Mouse (Mus musculus) embryonic fibroblast, embryonic 13.5 days (primary cell): ENCODE measurements around the gene Tmem235. TPM values are rescaled to one million over a fixed set of nuclear protein-coding genes. Genes with fewer than 3 reads are reported as not detected.
"Not testable (repeated sequence)": the region's sequence is repeated elsewhere in the genome, so short reads cannot be mapped to it uniquely, and the experiment has no call there.

ENCODE experiments used
- H3K27ac ChIP-seq: 2 replicates; pipeline ENCODE4 v1.5.1; 2012; ENCODE audit warnings: low read length, control low read depth, inconsistent platforms; ENCODE audit not compliant: insufficient read depth
- H3K4me1 ChIP-seq: 2 replicates; pipeline ENCODE4 v1.6.1; 2011; ENCODE audit warnings: low read length; ENCODE audit not compliant: control insufficient read depth, insufficient read depth
- H3K4me3 ChIP-seq: 2 replicates; pipeline ENCODE4 v1.5.1; 2011; ENCODE audit warnings: mild to moderate bottlenecking, control low read depth, low read length; ENCODE audit not compliant: insufficient read depth
- CTCF ChIP-seq: IDR thresholded peaks from 2 replicates; pipeline ENCODE4 v1.5.1; 2011; ENCODE audit warnings: mild to moderate bottlenecking, control low read depth, low read length, moderate library complexity, borderline replicate concordance; ENCODE audit not compliant: insufficient read depth
- POLR2A ChIP-seq: IDR thresholded peaks from 2 replicates; pipeline ENCODE4 v1.6.1; 2011; ENCODE audit warnings: low read depth, mild to moderate bottlenecking, control low read depth, low read length, moderate library complexity
- polyA plus RNA-seq: library from polyadenylated mRNA; stranded (reverse); fragments of >200 nt; gene quantifications from 2 replicates; pipeline ENCODE4 v1.2.4, GENCODE M21; 2011; ENCODE audit warnings: low read depth; ENCODE audit not compliant: missing spikeins, insufficient read length

Gene Tmem235
- polyA plus RNA-seq, result not detected in 2 replicates

DNA sequence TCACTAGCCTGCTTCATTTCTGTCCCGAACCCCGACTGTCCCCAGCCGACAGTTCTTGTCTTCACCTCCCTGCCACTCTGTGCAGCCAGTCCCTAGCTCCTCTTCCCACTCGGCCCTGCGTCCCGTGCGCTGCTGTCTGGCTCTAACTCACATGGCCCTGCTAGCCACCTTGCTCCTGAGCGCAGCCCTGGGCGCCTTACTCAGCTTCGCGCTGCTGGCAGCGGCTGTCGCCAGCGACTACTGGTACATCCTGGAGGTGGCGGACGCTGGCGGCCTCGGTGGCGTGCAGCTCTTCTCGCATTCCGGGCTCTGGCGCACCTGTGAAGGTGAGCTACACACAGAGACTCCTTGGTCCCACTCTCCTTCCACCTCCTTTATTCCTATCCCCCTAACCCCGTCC lies at the start of gene Tmem235:
Tmem235 (plus strand) TSS at position 152 of the 400 bp plus-strand sequence.
- no peak within 1 kb of the TSS for H3K4me3 ChIP-seq
- no peak within 1 kb of the TSS for H3K27ac ChIP-seq
- TF ChIP-seq CTCF (no peak), POLR2A (no peak)

DNA sequence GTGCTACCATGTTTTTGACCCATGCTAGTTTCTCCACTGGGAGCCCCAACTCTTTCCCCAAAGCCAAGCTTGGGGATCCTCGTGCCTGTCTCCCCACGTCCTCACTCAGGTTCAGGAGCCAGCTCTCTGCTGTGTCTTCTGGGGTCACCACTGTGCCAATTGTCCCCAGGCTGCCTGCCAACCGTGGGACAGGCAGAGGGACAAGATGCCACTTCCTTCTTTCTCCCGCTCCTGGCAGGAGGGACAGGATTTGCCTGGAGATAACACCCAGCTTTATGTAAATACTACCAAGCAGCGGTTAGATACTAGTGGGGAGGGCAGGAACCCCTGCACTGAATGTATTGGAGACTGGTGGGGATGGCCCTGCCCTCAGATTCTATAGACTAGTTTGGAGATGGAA lies 46.7 kb upstream of the Tmem235 start:
- no peak overlapping the region for H3K27ac ChIP-seq
- 0 out of 2 replicates have a peak, but pooled peaks cover 2% of the 10 kb centered on the region for H3K4me1 ChIP-seq
- no peak overlapping the region for H3K4me3 ChIP-seq
- TF ChIP-seq CTCF (no peak), POLR2A (no peak)

More for the DNA sequence above, at the start of gene Tmem235:
- H3K4me1 ChIP-seq, result no peaks in the 10 kb centered on the region

DNA sequence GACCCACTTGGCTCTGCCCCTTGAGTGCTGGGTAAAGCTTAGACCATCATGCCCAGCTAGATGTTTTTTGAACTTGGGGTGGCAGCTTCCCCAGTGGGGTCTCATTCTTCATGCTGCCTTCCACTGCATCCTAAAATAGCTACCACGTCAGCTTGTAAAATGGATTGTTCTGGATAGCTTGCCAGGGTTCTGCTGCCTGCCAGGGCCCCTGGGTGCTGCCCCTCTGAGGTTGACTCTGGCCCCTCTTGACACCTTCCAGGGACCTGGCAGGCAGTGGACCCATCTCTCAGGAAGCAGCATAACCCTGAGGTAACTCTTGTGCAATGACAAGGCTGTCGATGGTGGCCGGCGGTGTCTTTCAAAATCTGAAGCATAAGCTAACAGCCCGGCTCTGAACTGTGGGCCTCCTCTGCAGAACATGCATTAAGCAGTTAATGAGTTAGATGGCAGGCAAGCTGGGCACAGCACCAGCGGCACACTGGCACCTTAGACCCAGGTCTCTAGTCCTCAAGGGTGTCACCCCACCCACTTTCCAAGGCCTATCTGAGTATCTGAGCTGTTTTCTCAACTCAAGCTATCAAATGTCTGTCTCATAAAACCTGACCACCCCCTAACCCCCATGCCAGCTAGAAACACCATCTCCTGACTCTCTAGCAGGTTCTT lies 45.7 kb upstream of the Tmem235 start:
- H3K4me3 ChIP-seq, result no peak overlapping the region
- no peak overlapping the region for H3K27ac ChIP-seq
- H3K4me1 ChIP-seq, result no peaks in the 10 kb centered on the region
- TF ChIP-seq POLR2A, result no peak

DNA sequence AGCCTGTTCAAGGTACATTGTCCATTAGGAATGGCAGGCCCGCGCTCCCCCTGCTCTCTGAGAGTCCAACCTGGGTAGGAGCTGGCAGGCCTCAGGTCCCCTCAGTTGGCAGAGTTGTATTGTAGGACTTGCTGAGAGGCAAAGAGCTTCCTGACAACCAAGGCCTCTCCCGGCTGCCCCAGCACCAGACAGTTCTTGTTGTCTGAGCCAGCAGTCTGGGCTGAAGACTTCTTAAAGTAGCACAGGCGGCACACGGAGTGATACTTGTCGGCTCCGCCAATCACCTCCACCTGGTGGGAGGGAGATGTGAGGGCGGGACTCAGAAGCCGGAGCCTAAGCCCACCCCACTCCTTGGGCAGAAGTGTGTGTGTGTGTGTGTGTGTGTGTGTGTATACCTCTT lies 44.7 kb upstream of the Tmem235 start:
- not testable (repeated sequence) for H3K4me3 ChIP-seq, H3K4me1 ChIP-seq

DNA sequence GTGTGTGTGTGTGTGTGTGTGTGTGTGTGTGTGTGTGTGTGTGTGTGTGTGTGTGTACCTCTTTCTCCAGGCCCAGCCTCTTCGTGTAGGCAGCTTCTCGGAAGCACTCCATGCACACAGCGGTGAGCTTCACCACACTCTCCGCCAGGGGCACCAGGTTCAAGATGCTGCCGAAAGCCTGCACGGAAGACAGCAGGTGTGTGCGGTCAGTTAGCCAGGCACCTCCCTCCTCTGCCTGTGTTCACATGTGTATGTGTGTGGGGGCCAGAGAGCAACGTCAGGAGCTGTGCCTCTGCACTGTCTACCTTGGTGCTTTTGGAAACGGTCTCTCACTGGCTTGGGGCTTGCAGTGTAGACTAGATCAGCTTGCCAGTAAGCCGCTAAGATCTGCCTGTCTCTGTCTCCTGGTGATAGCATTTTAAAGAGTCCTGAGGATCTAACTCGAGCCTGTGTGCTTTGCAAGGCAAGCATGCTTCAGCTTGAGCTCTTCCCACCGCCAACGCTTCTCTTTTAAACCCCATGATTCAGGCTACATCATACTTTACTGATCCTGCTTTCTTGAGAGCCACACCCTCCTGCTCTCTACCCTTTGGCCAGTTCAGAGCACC lies 44.1 kb upstream of the Tmem235 start:
- Histone ChIP-seq H3K4me1 (no peaks in the 10 kb centered on the region), H3K4me3 (no peak overlapping the region), H3K27ac (no peak overlapping the region)
- TF ChIP-seq POLR2A (no peak), CTCF (no peak)

More for the DNA sequence above, 44.7 kb upstream of the Tmem235 start:
- not testable (repeated sequence) for H3K27ac ChIP-seq

DNA sequence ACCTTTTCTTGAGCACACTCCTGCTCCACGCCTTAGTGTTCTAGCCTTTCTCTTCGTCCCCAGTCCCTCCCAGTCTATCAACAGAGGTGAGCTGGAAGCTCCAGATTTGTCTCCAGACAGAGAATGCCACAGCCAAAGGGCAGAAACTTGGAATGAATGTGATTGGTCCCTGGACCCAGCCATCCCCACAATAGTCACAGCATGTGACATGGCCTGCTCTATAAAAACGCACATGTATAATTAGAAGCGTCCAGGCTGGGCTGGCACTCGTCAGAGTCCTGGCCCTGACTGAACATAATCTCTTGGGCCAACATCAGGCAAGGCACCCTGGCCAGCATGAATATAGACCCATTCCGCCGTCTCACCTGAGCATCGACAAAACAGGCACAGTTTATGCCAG lies 41.5 kb upstream of the Tmem235 start:
- Histone ChIP-seq H3K4me1 (peaks cover 15% of the 10 kb centered on the region), H3K27ac (no peak overlapping the region), H3K4me3 (no peak overlapping the region)
- TF ChIP-seq CTCF (no peak), POLR2A (no peak)

DNA sequence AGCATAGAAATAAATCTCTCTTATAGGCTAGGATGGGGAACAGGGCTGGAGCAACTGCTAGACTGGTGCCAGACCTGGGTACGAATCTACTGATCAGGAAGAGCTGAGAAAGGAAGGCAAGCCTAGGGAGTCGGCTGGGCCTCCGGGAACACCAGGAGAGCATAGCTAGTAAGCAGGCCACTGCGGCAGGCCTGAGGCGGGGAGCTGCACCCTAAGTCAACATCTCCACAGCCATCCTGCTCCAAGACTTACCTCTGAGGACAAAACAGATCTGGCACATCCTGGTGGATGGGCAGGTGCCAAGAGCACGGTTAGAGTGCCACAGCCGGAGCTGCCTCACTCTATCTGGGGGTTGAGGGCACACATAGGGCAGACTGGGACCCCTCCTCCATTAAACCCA lies 40.4 kb upstream of the Tmem235 start:
- no peak overlapping the region for H3K27ac ChIP-seq

DNA sequence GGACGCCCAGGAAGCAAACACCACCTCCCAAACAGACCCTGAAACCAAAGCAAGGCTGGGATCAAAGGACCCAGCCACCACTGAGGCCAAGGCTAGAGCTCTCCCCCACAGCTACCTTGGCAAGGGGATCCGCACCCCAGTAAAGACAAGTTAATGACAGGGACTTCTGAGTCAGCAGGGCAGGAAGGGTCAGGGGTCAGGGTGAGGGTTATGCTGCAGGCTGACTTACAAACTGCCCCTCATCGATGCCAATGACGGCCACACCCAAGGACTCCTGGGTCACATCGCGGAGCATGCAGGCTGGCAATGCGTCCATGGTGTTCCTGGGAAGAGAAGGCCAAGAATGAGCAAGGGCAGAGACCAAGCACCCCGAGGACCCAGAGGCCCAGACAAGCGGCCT lies 38.7 kb upstream of the Tmem235 start:
- no peak for TF ChIP-seq POLR2A
- no peak for TF ChIP-seq CTCF
- Histone ChIP-seq H3K27ac (peak overlapping the region; percentile 95), H3K4me1 (peaks cover 18% of the 10 kb centered on the region), H3K4me3 (no peak overlapping the region)

More for the DNA sequence above, 40.4 kb upstream of the Tmem235 start:
- TF ChIP-seq CTCF (no peak), POLR2A (no peak)
- no peak overlapping the region for H3K4me3 ChIP-seq
- peaks cover 17% of the 10 kb centered on the region for H3K4me1 ChIP-seq

DNA sequence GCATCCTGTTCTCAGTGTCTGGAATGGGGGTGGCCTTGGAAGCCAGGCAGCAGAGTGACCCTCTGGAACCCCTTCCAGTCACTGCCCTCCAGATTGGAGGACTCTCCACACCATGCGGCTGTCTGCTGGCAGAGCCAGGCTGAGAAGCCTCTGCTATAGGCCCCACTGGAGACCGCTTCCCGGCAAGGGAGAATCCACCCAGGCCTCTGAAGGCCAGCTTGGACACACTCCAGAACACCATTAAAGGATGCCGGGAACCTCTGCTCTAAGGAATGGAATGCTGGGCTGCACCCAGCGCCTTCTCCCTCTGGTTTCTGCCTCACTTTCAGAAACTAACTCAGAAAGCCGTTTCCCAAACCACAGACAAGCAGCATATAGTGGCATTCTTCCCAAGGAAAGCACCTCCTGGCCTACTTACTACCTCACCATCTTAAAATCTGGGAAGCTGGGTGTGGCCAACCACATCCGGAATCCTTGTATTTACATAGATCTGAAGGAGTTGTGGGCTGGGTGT lies 37.8 kb upstream of the Tmem235 start:
- H3K4me1 ChIP-seq, result peaks cover 27% of the 10 kb centered on the region
- TF ChIP-seq CTCF (no peak), POLR2A (0 out of 2 replicates have a peak, but pooled peaks have one; percentile 24)
- H3K27ac ChIP-seq, result peak overlapping the region; percentile 95
- no peak overlapping the region for H3K4me3 ChIP-seq

DNA sequence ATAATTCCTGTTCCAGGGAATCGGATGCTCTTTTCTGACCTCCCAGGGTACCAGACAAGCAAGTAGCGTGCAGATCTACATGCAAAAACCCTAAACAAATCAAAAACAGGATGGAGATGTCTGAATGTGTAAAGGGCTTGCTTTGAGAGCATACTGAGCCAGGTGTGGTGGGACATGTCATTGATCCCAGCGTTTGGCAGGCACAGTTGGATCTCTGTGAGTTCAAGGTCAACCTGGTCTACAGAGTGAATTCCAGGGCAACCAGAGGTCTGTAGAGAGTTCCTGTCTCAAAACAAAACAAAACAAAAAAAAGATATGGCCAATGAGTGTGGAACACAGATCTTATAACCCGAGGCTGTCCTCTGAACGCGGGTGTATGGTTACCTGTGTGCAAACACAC lies 37.1 kb upstream of the Tmem235 start:
- H3K4me1 ChIP-seq, result peaks cover 30% of the 10 kb centered on the region
- H3K4me3 ChIP-seq, result no peak overlapping the region
- peak overlapping the region; percentile 95 for H3K27ac ChIP-seq
- no peak for TF ChIP-seq POLR2A
- TF ChIP-seq CTCF, result no peak
